Comparison of ENCODE assay signal across 7 mouse cellular contexts in the genomic region with DNA sequence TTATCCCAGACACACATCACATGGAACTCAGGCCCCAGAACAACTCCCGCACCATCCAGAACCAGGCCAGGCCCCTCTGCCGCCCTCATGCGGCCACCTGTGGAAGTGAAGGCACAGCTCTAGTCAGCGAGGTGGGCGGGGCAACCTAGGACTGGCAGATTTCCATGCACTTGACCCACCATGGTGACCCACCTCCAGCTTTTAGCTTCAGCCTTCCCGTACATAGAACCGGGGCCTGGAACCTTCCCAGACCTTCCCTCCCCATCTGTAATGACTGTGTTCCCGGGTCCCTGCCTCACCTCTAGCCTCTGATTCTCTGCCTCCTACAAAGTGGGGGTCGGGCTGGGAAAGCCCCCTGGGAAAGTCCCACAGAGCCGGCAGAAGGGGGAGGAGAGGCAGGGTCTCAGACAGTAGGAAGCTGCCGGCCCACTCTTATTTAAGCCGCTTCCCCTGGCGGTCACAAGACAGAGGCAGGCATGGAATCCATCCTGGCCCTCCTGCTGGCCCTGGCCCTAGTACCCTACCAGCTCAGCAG. TPM values are rescaled to one million over a fixed set of nuclear protein-coding genes. Genes with fewer than 3 reads are reported as not detected.
DNase-seq lines count a peak whose midpoint lies in the region; ATAC-seq and TF ChIP-seq lines count a peak whose summit lies in the region.

Gene Madcam1, plus strand, starts transcription at position 429 of the 535 bp plus-strand sequence.

- no peaks in the 10 kb centered on the region for H3K27me3 ChIP-seq in heart, postnatal 0 days (ENCODE audit: control insufficient read depth, insufficient read depth, low read length)
- H3K27me3 ChIP-seq in spleen, adult 2 months (ENCODE audit: control insufficient read depth, insufficient read depth, low read length), result no peaks in the 10 kb centered on the region

- no peaks in the 10 kb centered on the region for H3K9me3 ChIP-seq in heart, postnatal 0 days (replicated peaks; ENCODE audit: control insufficient read depth, low read length)

- no peaks in the 10 kb centered on the region for H3K36me3 ChIP-seq in heart, postnatal 0 days (replicated peaks; ENCODE audit: control insufficient read depth, insufficient read depth, low read length)
- H3K36me3 ChIP-seq in spleen, adult 2 months (ENCODE audit: control insufficient read depth, insufficient read depth, low read length), result no peaks in the 10 kb centered on the region

- no peak within 1 kb of the TSS for H3K4me3 ChIP-seq in heart, postnatal 0 days (ENCODE audit: low read depth, low read length)
- H3K4me3 ChIP-seq in spleen, adult 2 months (ENCODE audit: extremely low read depth, insufficient read depth, insufficient read length), result no peak within 1 kb of the TSS

- no peak for TF ChIP-seq EP300 in heart, postnatal 0 days (IDR thresholded peaks at IDR 0.05; ENCODE audit: low read depth)

- ATAC-seq in heart, postnatal 0 days (ENCODE audit: insufficient read depth, low read depth), result peak; percentile 30; the same call in 1 of the 2 replicates
- peak; percentile 39 for ATAC-seq in megakaryocyte-erythroid progenitor cell, adult 5-6 weeks (replicated peaks; ENCODE audit: low FRiP score, low TSS enrichment, poor library complexity, severe bottlenecking)

- no peak for TF ChIP-seq POLR2A in spleen, adult 2 months (IDR thresholded peaks at IDR 0.05; ENCODE audit: low read depth, low read length)

- 14% methylated on average over 13 of the region's 13 CpGs for WGBS in heart, postnatal 0 days
- 22% methylated on average over 13 of the region's 13 CpGs for WGBS in spleen, adult 2 months

- no peak within 1 kb of the TSS for H3K9ac ChIP-seq in heart, postnatal 0 days (replicated peaks; ENCODE audit: low read depth, low read length)

- TF ChIP-seq CTCF in heart, postnatal 0 days (IDR thresholded peaks at IDR 0.05; ENCODE audit: low read depth), result peak; percentile 84
- TF ChIP-seq CTCF in spleen, adult 2 months (IDR thresholded peaks at IDR 0.05; ENCODE audit: extremely low read depth, insufficient read depth, insufficient read length, insufficient replicate concordance), result peak; percentile 89

- peak; percentile 62 to 74 for DNase-seq in CD8-positive naive resting alpha-beta T cell, adult 2 months (ENCODE audit: low read depth in 2 of 2, low spot score in 2 of 2)
- DNase-seq in Muller cell, postnatal 12 days (ENCODE audit: inconsistent ontology term), result peak; percentile 55
- peak; percentile 91 to 94 for DNase-seq in cerebellum, postnatal 10 days
- peak; percentile 50 for DNase-seq in heart, postnatal 0 days (ENCODE audit: low spot score)
- peak; percentile 45 for DNase-seq in layer of hippocampus, adult 9-11 months
- peak in 1 of 2 experiments; percentile 67 for DNase-seq in spleen, adult 2 months (ENCODE audit: low read depth in 1 of 2, low spot score in 2 of 2)

- no peak within 1 kb of the TSS for H3K27ac ChIP-seq in heart, postnatal 0 days (ENCODE audit: low read depth)
- H3K27ac ChIP-seq in spleen, adult 2 months (ENCODE audit: insufficient read depth, low read length), result no peak within 1 kb of the TSS

- no peaks in the 10 kb centered on the region for H3K4me1 ChIP-seq in heart, postnatal 0 days (ENCODE audit: control insufficient read depth, insufficient read depth)
- no peaks in the 10 kb centered on the region for H3K4me1 ChIP-seq in spleen, adult 2 months (ENCODE audit: control insufficient read depth, insufficient read depth, insufficient read length)

- no peak within 1 kb of the TSS for H3K4me2 ChIP-seq in heart, postnatal 0 days (ENCODE audit: low read depth, low read length)

RNA-seq across cellular contexts. Expression of gene Madcam1, which starts in this region (rescaled TPM):
- total RNA-seq in heart, postnatal 0 days (2014; rRNA removed; ENCODE audit: low replicate concordance), result not detected in 2 replicates
- polyA plus RNA-seq in heart, postnatal 0 days (2015; fragmentation: Nextera tagmentation; extraction: Ambion mirVana), result 1.3 and 1.4 TPM in 2 replicates
- not detected in 2 replicates for total RNA-seq in megakaryocyte-erythroid progenitor cell, adult 5-6 weeks (2014; fragmentation: Nextera tagmentation)
- total RNA-seq in megakaryocyte-erythroid progenitor cell, adult 5-6 weeks (2017), result not detected in 2 replicates
- polyA plus RNA-seq in spleen, adult 2 months (2012; rRNA removed), result 22.0 and 33.9 TPM in 2 replicates

Comparison
In these comparisons a context has a peak if more than half of its experiments do, and no peak if none do; other contexts are left out.
1. Peak in ATAC-seq in megakaryocyte-erythroid progenitor cell, adult 5-6 weeks; RNA of the gene not detected or under 1 TPM.